ENCODE assay signal across 8 mouse cellular contexts in genomic region chr13:89740243-89741115, GRCm38 (mm10). TPM values are rescaled to one million over a fixed set of nuclear protein-coding genes. Genes with fewer than 3 reads are reported as not detected.
A peak's percentile ranks its signal among the peaks of the same experiment; 100 is the strongest.
DNase-seq lines count a peak whose midpoint lies in the region; ATAC-seq and TF ChIP-seq lines count a peak whose summit lies in the region.

No protein-coding gene starts in this region.

- no peaks in the 10 kb centered on the region for H3K9me3 ChIP-seq in embryonic facial prominence, embryonic 12.5 days
- no peaks in the 10 kb centered on the region for H3K9me3 ChIP-seq in limb, embryonic 11.5 days (ENCODE audit: control insufficient read depth, low read length)
- H3K9me3 ChIP-seq in midbrain, embryonic 12.5 days: no peaks in the 10 kb centered on the region

- no peaks in the 10 kb centered on the region for H3K27me3 ChIP-seq in embryonic facial prominence, embryonic 12.5 days
- H3K27me3 ChIP-seq in limb, embryonic 11.5 days (ENCODE audit: control insufficient read depth, insufficient read depth, low read length): no peaks in the 10 kb centered on the region
- peaks cover 8% of the 10 kb centered on the region for H3K27me3 ChIP-seq in midbrain, embryonic 12.5 days
- H3K27me3 ChIP-seq in small intestine, adult 2 months (ENCODE audit: control insufficient read depth, insufficient read depth, low read length): peaks cover 23% of the 10 kb centered on the region

- TF ChIP-seq POLR2A in small intestine, adult 2 months (IDR thresholded peaks at IDR 0.05; ENCODE audit: low read depth, low read length): no peak

- H3K9ac ChIP-seq in embryonic facial prominence, embryonic 12.5 days: peak overlapping the region; percentile 83
- peak overlapping the region; percentile 79 for H3K9ac ChIP-seq in limb, embryonic 11.5 days (ENCODE audit: low read length)
- peak overlapping the region; percentile 71 for H3K9ac ChIP-seq in midbrain, embryonic 12.5 days (replicated peaks)

- 0% methylated on average over 33 of the region's 33 CpGs for WGBS in embryonic facial prominence, embryonic 12.5 days
- under 1% methylated on average over 33 of the region's 33 CpGs for WGBS in limb, embryonic 11.5 days
- WGBS in midbrain, embryonic 12.5 days: under 1% methylated on average over 33 of the region's 33 CpGs
- 1% methylated on average over 33 of the region's 33 CpGs for WGBS in small intestine, adult 2 months

- DNase-seq in 3134 (ENCODE audit: extremely low read depth, insufficient read length, low spot score): peak; percentile 86
- peak; percentile 77 for DNase-seq in adrenal gland, postnatal 10 days
- DNase-seq in heart, adult 8-10 months (ENCODE audit: low spot score): peak; percentile 80
- DNase-seq in kidney, adult 8-10 months: peak; percentile 58 to 69
- peak; percentile 89 for DNase-seq in limb, embryonic 11.5 days (ENCODE audit: low spot score)

- H3K4me3 ChIP-seq in embryonic facial prominence, embryonic 12.5 days: peak overlapping the region; percentile 70
- H3K4me3 ChIP-seq in limb, embryonic 11.5 days (ENCODE audit: low read depth, low read length): peak overlapping the region; percentile 52
- peak overlapping the region; percentile 59 for H3K4me3 ChIP-seq in midbrain, embryonic 12.5 days
- H3K4me3 ChIP-seq in small intestine, adult 2 months (ENCODE audit: low read depth, low read length): peak overlapping the region; percentile 67

- peaks cover 12% of the 10 kb centered on the region for H3K4me1 ChIP-seq in embryonic facial prominence, embryonic 12.5 days
- H3K4me1 ChIP-seq in limb, embryonic 11.5 days (ENCODE audit: control insufficient read depth, insufficient read depth, low read length): 0 out of 2 replicates have a peak, but pooled peaks cover 3% of the 10 kb centered on the region
- peaks cover 13% of the 10 kb centered on the region for H3K4me1 ChIP-seq in midbrain, embryonic 12.5 days
- H3K4me1 ChIP-seq in small intestine, adult 2 months (ENCODE audit: control insufficient read depth, insufficient read depth, insufficient read length, low read length): peaks cover 12% of the 10 kb centered on the region

- ATAC-seq in embryonic facial prominence, embryonic 12.5 days (ENCODE audit: insufficient number of reproducible peaks, insufficient read depth, low FRiP score, low TSS enrichment): peak; percentile 80
- ATAC-seq in limb, embryonic 11.5 days (ENCODE audit: insufficient number of reproducible peaks, low FRiP score, low TSS enrichment, low read depth): peak; percentile 88
- peak; percentile 89 for ATAC-seq in midbrain, embryonic 12.5 days (ENCODE audit: low FRiP score, low read depth)

- TF ChIP-seq CTCF in small intestine, adult 2 months (IDR thresholded peaks at IDR 0.05; ENCODE audit: extremely low read depth, insufficient read length, insufficient replicate concordance, low read depth, low read length): peak; percentile 5; the same call in 1 of the 2 replicates

- no peaks in the 10 kb centered on the region for H3K36me3 ChIP-seq in embryonic facial prominence, embryonic 12.5 days
- H3K36me3 ChIP-seq in limb, embryonic 11.5 days (ENCODE audit: control insufficient read depth, insufficient read depth, low read length): no peaks in the 10 kb centered on the region
- H3K36me3 ChIP-seq in midbrain, embryonic 12.5 days: no peaks in the 10 kb centered on the region
- H3K36me3 ChIP-seq in small intestine, adult 2 months (ENCODE audit: control insufficient read depth, insufficient read depth, low read length): no peaks in the 10 kb centered on the region

- peak overlapping the region; percentile 94 for H3K27ac ChIP-seq in embryonic facial prominence, embryonic 12.5 days
- peak overlapping the region; percentile 96 for H3K27ac ChIP-seq in limb, embryonic 11.5 days (replicated peaks; ENCODE audit: low read depth, low read length)
- peak overlapping the region; percentile 82 for H3K27ac ChIP-seq in midbrain, embryonic 12.5 days (replicated peaks)
- H3K27ac ChIP-seq in small intestine, adult 2 months (ENCODE audit: insufficient read depth, low read depth, low read length): no peak overlapping the region

- peak overlapping the region; percentile 83 for H3K4me2 ChIP-seq in embryonic facial prominence, embryonic 12.5 days (replicated peaks)
- peak overlapping the region; percentile 81 for H3K4me2 ChIP-seq in limb, embryonic 11.5 days (ENCODE audit: low read depth, severe bottlenecking)
- H3K4me2 ChIP-seq in midbrain, embryonic 12.5 days (replicated peaks): peak overlapping the region; percentile 83

RNA-seq across cellular contexts. Expression of gene Vcan, which starts 1.8 kb away (rescaled TPM):
- 10 to 100 TPM; 14.4 to 16.1 TPM for total RNA-seq in adrenal gland, postnatal 10 days (2021)
- 119 and 120 TPM in 2 replicates for polyA plus RNA-seq in embryonic facial prominence, embryonic 12.5 days (2016; fragmentation: Nextera tagmentation; extraction: Ambion mirVana)
- total RNA-seq in heart, adult 8-10 months (2022): 10 to 100 TPM in 1 of 4 experiments, 1 to 10 TPM in 3; 4.1 to 14.0 (median 7.9) TPM
- polyA plus RNA-seq in limb, embryonic 11.5 days (2014; fragmentation: Nextera tagmentation; extraction: Ambion mirVana): 119 and 121 TPM in 2 replicates
- polyA plus RNA-seq in midbrain, embryonic 12.5 days (2016; fragmentation: Nextera tagmentation; extraction: Ambion mirVana): 41.6 and 50.4 TPM in 2 replicates
- polyA plus RNA-seq in small intestine, adult 2 months (2012; rRNA removed): 0.49 and 1.9 TPM in 2 replicates

Comparison
In these comparisons a context has a peak if more than half of its experiments do, and no peak if none do; other contexts are left out.
1. RNA of gene Vcan, which starts 1.8 kb away (polyA plus RNA-seq): 119 to 120 TPM in embryonic facial prominence, embryonic 12.5 days, 119 to 121 TPM in limb, embryonic 11.5 days and 41.6 to 50.4 TPM in midbrain, embryonic 12.5 days; 0.49 to 1.9 TPM in small intestine, adult 2 months; every median in the first group is over 10 times any median in the second.
2. Peak in every context shown above with its lines, with median percentiles within 50 percentile points of each other: DNase-seq, ATAC-seq, H3K4me2 ChIP-seq, H3K4me3 ChIP-seq and H3K9ac ChIP-seq.